Mouse (Mus musculus) CH12.LX (cell line): ENCODE results near the gene Serpinb1c. TPM values are rescaled to one million over a fixed set of nuclear protein-coding genes. Genes with fewer than 3 reads are reported as not detected.

Experiments
- DNase-seq: peaks from one replicate; pipeline ENCODE4 v3.0.0-alpha.2; 2013; ENCODE audit errors: extremely low read depth
- H3K27ac ChIP-seq: 2 replicates; pipeline ENCODE4 v1.5.1; 2012; ENCODE audit warnings: low read depth, mild to moderate bottlenecking, control low read depth, moderate library complexity; ENCODE audit not compliant: insufficient read depth
- H3K27me3 ChIP-seq: replicated peaks from 2 replicates; pipeline ENCODE3; 2012; ENCODE audit warnings: inconsistent platforms
- H3K36me3 ChIP-seq, 2 experiments: replicated peaks in 1 of 2; 2 replicates each; pipeline versions ENCODE3 to v1.6.1; 2012; ENCODE audit warnings: inconsistent platforms in 1 of 2, low read length in 1 of 2, mild to moderate bottlenecking in 1 of 2, mixed read lengths in 1 of 2, moderate library complexity in 1 of 2; ENCODE audit not compliant: control insufficient read depth in 1 of 2, insufficient read depth in 1 of 2
- H3K4me1 ChIP-seq, 2 experiments: 2 replicates each; pipeline ENCODE4 v1.6.1; 2012; ENCODE audit warnings: inconsistent platforms in 1 of 2, moderate library complexity in 1 of 2; ENCODE audit not compliant: insufficient read depth in 2 of 2, control insufficient read depth in 1 of 2
- H3K4me2 ChIP-seq: 2 replicates; pipeline ENCODE4 v1.6.1; 2012; ENCODE audit warnings: low read depth, mild to moderate bottlenecking, control low read depth; ENCODE audit not compliant: poor library complexity, insufficient read depth, severe bottlenecking
- H3K4me3 ChIP-seq, 3 experiments: fragments of 150-350 bp in 1 of 3; sonication (generic) in 1 of 3; replicated peaks in 1 of 3; 2 replicates each; pipeline versions ENCODE3 to v1.5.1; 2011 to 2012; ENCODE audit warnings: low read depth in 2 of 3, low read length in 2 of 3, mild to moderate bottlenecking in 2 of 3, moderate library complexity in 2 of 3, control low read depth in 1 of 3, improper control_type of control experiment in 1 of 3, inconsistent platforms in 1 of 3, mixed read lengths in 1 of 3; ENCODE audit not compliant: poor library complexity in 1 of 3
- H3K79me2 ChIP-seq: replicated peaks from 2 replicates; pipeline ENCODE4 v1.6.1; 2012; ENCODE audit warnings: mild to moderate bottlenecking, moderate library complexity; ENCODE audit not compliant: control insufficient read depth, poor library complexity, insufficient read depth, severe bottlenecking; ENCODE audit errors: extremely low read depth
- H3K9ac ChIP-seq: 2 replicates; pipeline ENCODE4 v1.6.1; 2012; ENCODE audit warnings: low read depth, mild to moderate bottlenecking, control low read depth, moderate library complexity; ENCODE audit not compliant: insufficient read depth
- H3K9me3 ChIP-seq: replicated peaks from 2 replicates; pipeline ENCODE3; 2012; ENCODE audit warnings: low read length, inconsistent platforms, mixed read lengths
- BHLHE40 ChIP-seq: IDR thresholded peaks from 2 replicates; pipeline ENCODE4 v1.6.1; 2011; ENCODE audit warnings: mild to moderate bottlenecking, low read depth, low read length, improper control_type of control experiment
- CTCF ChIP-seq, 2 experiments: IDR thresholded peaks in 1 of 2; conservative IDR thresholded peaks in 1 of 2; 2 replicates each; pipeline ENCODE4 v1.5.1; 2011 to 2012; ENCODE audit warnings: low read depth in 2 of 2, low read length in 2 of 2, improper control_type of control experiment in 1 of 2, inconsistent platforms in 1 of 2, mild to moderate bottlenecking in 1 of 2, moderate library complexity in 1 of 2
- EP300 ChIP-seq: IDR thresholded peaks from 2 replicates; pipeline ENCODE4 v1.6.1; 2011; ENCODE audit warnings: low read length, improper control_type of control experiment
- ETS1 ChIP-seq: conservative IDR thresholded peaks from 2 replicates; pipeline ENCODE4 v1.6.1; 2012; ENCODE audit warnings: low read depth, mild to moderate bottlenecking, inconsistent platforms, low read length, improper control_type of control experiment, moderate library complexity
- GABPA ChIP-seq: IDR thresholded peaks from 2 replicates; pipeline ENCODE4 v1.6.1; 2012; ENCODE audit warnings: low read depth, low read length, improper control_type of control experiment, inconsistent platforms; ENCODE audit not compliant: insufficient replicate concordance
- HCFC1 ChIP-seq: IDR thresholded peaks from 2 replicates; pipeline ENCODE4 v1.6.1; 2012; ENCODE audit warnings: low read depth, mild to moderate bottlenecking, inconsistent platforms, low read length, improper control_type of control experiment
- IRF4 ChIP-seq: IDR thresholded peaks from 2 replicates; pipeline ENCODE4 v1.6.1; 2014; ENCODE audit warnings: low read depth, mild to moderate bottlenecking, inconsistent platforms, low read length, improper control_type of control experiment
- JUND ChIP-seq: conservative IDR thresholded peaks from 2 replicates; pipeline ENCODE4 v1.6.1; 2011; ENCODE audit warnings: low read depth, low read length, improper control_type of control experiment
- KAT2A ChIP-seq: IDR thresholded peaks from 2 replicates; pipeline ENCODE4 v1.6.1; 2012; ENCODE audit warnings: low read length, improper control_type of control experiment, inconsistent platforms; ENCODE audit not compliant: insufficient replicate concordance
- NRF1 ChIP-seq: IDR thresholded peaks from 2 replicates; pipeline ENCODE4 v1.6.1; 2014; ENCODE audit warnings: low read depth, mild to moderate bottlenecking, inconsistent platforms, low read length, improper control_type of control experiment, moderate library complexity
- POLR2A ChIP-seq: IDR thresholded peaks from 2 replicates; pipeline ENCODE4 v1.6.1; 2011; ENCODE audit warnings: low read depth, mild to moderate bottlenecking, improper control_type of control experiment, low read length
- POLR2AphosphoS2 ChIP-seq: IDR thresholded peaks from 2 replicates; pipeline ENCODE4 v1.6.1; 2011; ENCODE audit warnings: low read depth, low read length, improper control_type of control experiment
- RAD21 ChIP-seq: IDR thresholded peaks from 2 replicates; pipeline ENCODE4 v1.6.1; 2011; ENCODE audit warnings: low read depth, mild to moderate bottlenecking, low read length, improper control_type of control experiment, moderate library complexity
- SIN3A ChIP-seq: IDR thresholded peaks from 2 replicates; pipeline ENCODE4 v1.6.1; 2012; ENCODE audit warnings: low read length, improper control_type of control experiment, inconsistent platforms
- SMC3 ChIP-seq: IDR thresholded peaks from 2 replicates; pipeline ENCODE4 v1.6.1; 2011; ENCODE audit warnings: low read depth, low read length, improper control_type of control experiment
- TBP ChIP-seq: conservative IDR thresholded peaks from 2 replicates; pipeline ENCODE4 v1.6.1; 2011; ENCODE audit warnings: low read depth, low read length, improper control_type of control experiment
- TCF12 ChIP-seq: IDR thresholded peaks from 2 replicates; pipeline ENCODE4 v1.6.1; 2014; ENCODE audit warnings: low read depth, mild to moderate bottlenecking, inconsistent platforms, low read length, improper control_type of control experiment
- UBTF ChIP-seq: IDR thresholded peaks from 2 replicates; pipeline ENCODE4 v1.6.1; 2012; ENCODE audit warnings: low read depth, mild to moderate bottlenecking, inconsistent platforms, low read length, improper control_type of control experiment, moderate library complexity
- ZC3H11A ChIP-seq: IDR thresholded peaks from 2 replicates; pipeline ENCODE4 v1.6.1; 2012; ENCODE audit warnings: low read depth, mild to moderate bottlenecking, inconsistent platforms, low read length, improper control_type of control experiment
- ZKSCAN1 ChIP-seq: IDR thresholded peaks from 2 replicates; pipeline ENCODE4 v1.6.1; 2012; ENCODE audit warnings: low read depth, inconsistent platforms, low read length, improper control_type of control experiment, borderline replicate concordance
- dilution Hi-C: fragments of 300-500 bp; cut with MboI; formaldehyde crosslinking; loops from 2 replicates; pipeline ENCODE4 v1.14.3; 2020; ENCODE audit warnings: low sequenced_read_pairs; ENCODE audit not compliant: extremely low pct_unique_long_range_greater_than_20kb, extremely low pct_ligation_motif_present
- in situ Hi-C: fragments of 300-500 bp; cut with MboI; formaldehyde crosslinking; loops from 3 replicates; pipeline ENCODE4 v1.14.3; 2019; ENCODE audit warnings: low sequenced_read_pairs, low pct_ligation_motif_present, low pct_unique_long_range_greater_than_20kb, mixed read lengths
- polyA plus RNA-seq: library from polyadenylated mRNA; unstranded; fragments of >175 nt; gene quantifications from 2 replicates; pipeline ENCODE4 v1.2.1, GENCODE M21; 2012; ENCODE audit warnings: low read depth; ENCODE audit not compliant: insufficient read length
- total RNA-seq, 2 experiments: library from RNA; depleted of rRNA; stranded (reverse); fragments of 300-350 nt in 1 of 2; fragments of >200 nt in 1 of 2; gene quantifications; 2 replicates each; pipeline ENCODE4 v1.2.3; 2012 to 2014

Serpinb1c gene
- total and polyA plus RNA-seq, 3 experiments, result 0.27 TPM; not detected in 2

- in situ Hi-C loops (loop anchor here (10.0 to 25.0 kb wide), 2 partner anchors 52 to 1060 kb away; partner anchors contain the start of gene Serpinb6c), dilution Hi-C loops (no loop called here)
- peaks cover 5 to 38% of the 10 kb centered on the region in 2 experiments; a peak in 3 of 4 replicates for H3K4me1 ChIP-seq
- H3K27me3 ChIP-seq, result peaks cover 6% of the 10 kb centered on the region
- H3K27ac ChIP-seq, result no peak overlapping the region
- H3K4me3 ChIP-seq, result no peak overlapping the region
- no peaks in the 10 kb centered on the region for H3K9me3 ChIP-seq
- DNase-seq, result no peak
- no peaks in the 10 kb centered on the region for H3K79me2 ChIP-seq
- TF ChIP-seq ZKSCAN1 (no peak), JUND (no peak), HCFC1 (no peak), ETS1 (no peak), SMC3 (no peak), IRF4 (no peak), POLR2A (no peak), SIN3A (no peak), KAT2A (no peak), BHLHE40 (no peak), POLR2AphosphoS2 (no peak), CTCF (conservative IDR thresholded peaks at IDR 0.05 in 1 of 2, IDR thresholded peaks at IDR 0.05 in 1 of 2; ENCODE audit: low read depth in 2 of 2, low read length in 2 of 2) (no peak), TCF12 (no peak), GABPA (no peak), NRF1 (no peak), UBTF (no peak), TBP (no peak), ZC3H11A (no peak)
- no peak overlapping the region for H3K4me2 ChIP-seq
- H3K36me3 ChIP-seq, result no peaks in the 10 kb centered on the region
- no peak overlapping the region for H3K9ac ChIP-seq
Measured at GRCm38 (mm10) chr13:32852539-32852938, 45.5 kb downstream of the Serpinb1c start.

GRCm38 (mm10) chr13:32851967-32852366 lies 46.0 kb downstream of the Serpinb1c start:
- no peak for TF ChIP-seq ZC3H11A
- TF ChIP-seq EP300, result no peak
- peak; percentile 58 to 84; a peak in 3 of 4 replicates for TF ChIP-seq CTCF (conservative IDR thresholded peaks at IDR 0.05 in 1 of 2, IDR thresholded peaks at IDR 0.05 in 1 of 2; ENCODE audit: low read depth in 2 of 2, low read length in 2 of 2)
- no peak for TF ChIP-seq HCFC1
- peak; percentile 72 for TF ChIP-seq RAD21
- peak; percentile 63 for TF ChIP-seq SMC3
- TF ChIP-seq, all 38 proteins: peak for 3
- Histone ChIP-seq H3K9ac (no peak overlapping the region), H3K27me3 (peaks cover 6% of the 10 kb centered on the region), H3K4me1 (peaks cover 5 to 42% of the 10 kb centered on the region in 2 experiments; a peak in 3 of 4 replicates), H3K4me2 (no peak overlapping the region), H3K36me3 (peaks cover 0 to 1% of the 10 kb centered on the region in 2 experiments), H3K4me3 (no peak overlapping the region), H3K79me2 (no peaks in the 10 kb centered on the region), H3K27ac (no peak overlapping the region), H3K9me3 (no peaks in the 10 kb centered on the region)
- peak; percentile 77 for DNase-seq
- in situ Hi-C loops, result loop anchor here (10.0 to 25.0 kb wide), 2 partner anchors 53 to 1060 kb away; partner anchors contain the start of gene Serpinb6c
- dilution Hi-C loops, result no loop called here
